Mouse (Mus musculus) heart, embryonic 16.5 days (tissue): ENCODE data around the gene Wdr43. TPM values are rescaled to one million over a fixed set of nuclear protein-coding genes. Genes with fewer than 3 reads are reported as not detected.

Source experiments
- ATAC-seq: fragments of 200-750 bp; cut with Nextera tagmentation; replicated peaks from 2 replicates; pipeline ENCODE4 v1.8.0; 2017; ENCODE audit warnings: moderate number of reproducible peaks; ENCODE audit not compliant: insufficient read depth, low FRiP score; ENCODE audit errors: extremely low read depth
- H3K27ac ChIP-seq: fragments of 300-500 bp; sonication (generic); 2 replicates; pipeline ENCODE4 v1.5.1; 2014; ENCODE audit warnings: mild to moderate bottlenecking, low read length, control low read depth, moderate library complexity
- H3K27me3 ChIP-seq: fragments of 300-500 bp; sonication (generic); 2 replicates; pipeline ENCODE4 v1.6.1; 2014; ENCODE audit warnings: low read length, mixed read lengths; ENCODE audit not compliant: control insufficient read depth, insufficient read depth
- H3K36me3 ChIP-seq: fragments of 300-500 bp; sonication (generic); 2 replicates; pipeline ENCODE4 v1.6.1; 2014; ENCODE audit not compliant: control insufficient read depth, insufficient read depth
- H3K4me1 ChIP-seq: fragments of 300-500 bp; sonication (generic); 2 replicates; pipeline ENCODE4 v1.6.1; 2014; ENCODE audit warnings: low read length, mixed read lengths; ENCODE audit not compliant: control insufficient read depth, insufficient read depth
- H3K4me2 ChIP-seq: fragments of 300-500 bp; sonication (generic); 2 replicates; pipeline ENCODE4 v1.6.1; 2014; ENCODE audit warnings: low read depth, mild to moderate bottlenecking, control low read depth, low read length
- H3K4me3 ChIP-seq: fragments of 300-500 bp; sonication (generic); 2 replicates; pipeline ENCODE4 v1.5.1; 2014; ENCODE audit warnings: mild to moderate bottlenecking, control low read depth, low read length
- H3K9ac ChIP-seq: fragments of 300-500 bp; sonication (generic); 2 replicates; pipeline ENCODE4 v1.6.1; 2014; ENCODE audit warnings: low read length, control low read depth
- H3K9me3 ChIP-seq: fragments of 300-500 bp; sonication (generic); replicated peaks from 2 replicates; pipeline ENCODE4 v1.6.1; 2016; ENCODE audit warnings: low read length; ENCODE audit not compliant: control insufficient read depth
- WGBS: fragments of 180-500 bp; shearing (Covaris S2); extraction: QIAGEN DNeasy Blood & Tissue Kit; methylation state at CpG from one replicate; pipeline ENCODE4 v1.1.7; 2014; 5-methylcytosine and 5-hydroxymethylcytosine counted together
- polyA plus RNA-seq: library from polyadenylated mRNA; unstranded; fragments of >200 nt; fragmentation: Nextera tagmentation; extraction: Ambion mirVana; gene quantifications from 2 replicates; pipeline ENCODE4 v1.2.1, GENCODE M21; 2015

Wdr43 gene
- polyA plus RNA-seq, result 44.1 and 49.7 TPM in 2 replicates

DNA sequence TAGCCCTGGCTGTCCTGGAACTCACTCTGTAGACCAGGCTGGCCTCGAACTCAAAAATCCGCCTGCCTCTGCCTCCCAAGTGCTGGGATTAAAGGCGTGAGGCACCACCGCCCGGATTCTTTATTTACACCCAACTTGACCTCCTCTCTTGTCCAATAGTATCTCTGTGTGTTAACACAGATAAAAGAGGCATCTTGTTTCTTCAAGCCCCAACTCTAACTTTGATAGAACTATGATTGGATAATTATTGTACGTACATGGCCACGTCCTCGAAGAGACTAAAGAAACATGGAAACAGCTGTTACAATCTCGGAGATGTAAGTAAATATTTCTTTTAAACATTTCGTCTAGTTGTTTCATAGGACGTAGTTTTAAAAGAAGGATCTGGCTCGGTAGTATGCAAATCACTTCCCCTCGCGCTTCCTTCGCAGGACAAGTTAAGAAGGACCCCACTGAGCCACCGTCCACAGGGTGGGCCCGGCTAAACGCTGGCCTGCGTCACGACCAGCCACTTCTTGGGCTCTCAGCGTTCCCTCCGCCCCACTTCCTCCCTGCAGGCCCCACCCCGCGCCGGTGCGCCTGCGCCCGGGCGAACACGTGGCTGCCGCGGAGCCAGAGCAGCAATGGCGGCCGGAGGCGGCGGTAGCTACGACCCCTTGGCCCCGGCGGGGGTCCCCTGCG lies at the start of gene Wdr43:
Gene Wdr43 (plus strand): TSS at position 258 of the 681 bp plus-strand sequence.
- ATAC-seq, result peak; percentile 100
- H3K4me2 ChIP-seq, result peak within 1 kb of the TSS; percentile 83
- peak within 1 kb of the TSS; percentile 71 for H3K4me3 ChIP-seq
- H3K27ac ChIP-seq, result peak within 1 kb of the TSS; percentile 63
- H3K4me1 ChIP-seq, result peaks cover 15% of the 10 kb centered on the region
- 6% methylated on average over 40 of the region's 40 CpGs for WGBS
- no peaks in the 10 kb centered on the region for H3K27me3 ChIP-seq
- H3K9ac ChIP-seq, result peak within 1 kb of the TSS; percentile 85
- H3K36me3 ChIP-seq, result no peaks in the 10 kb centered on the region
- H3K9me3 ChIP-seq, result no peaks in the 10 kb centered on the region

DNA sequence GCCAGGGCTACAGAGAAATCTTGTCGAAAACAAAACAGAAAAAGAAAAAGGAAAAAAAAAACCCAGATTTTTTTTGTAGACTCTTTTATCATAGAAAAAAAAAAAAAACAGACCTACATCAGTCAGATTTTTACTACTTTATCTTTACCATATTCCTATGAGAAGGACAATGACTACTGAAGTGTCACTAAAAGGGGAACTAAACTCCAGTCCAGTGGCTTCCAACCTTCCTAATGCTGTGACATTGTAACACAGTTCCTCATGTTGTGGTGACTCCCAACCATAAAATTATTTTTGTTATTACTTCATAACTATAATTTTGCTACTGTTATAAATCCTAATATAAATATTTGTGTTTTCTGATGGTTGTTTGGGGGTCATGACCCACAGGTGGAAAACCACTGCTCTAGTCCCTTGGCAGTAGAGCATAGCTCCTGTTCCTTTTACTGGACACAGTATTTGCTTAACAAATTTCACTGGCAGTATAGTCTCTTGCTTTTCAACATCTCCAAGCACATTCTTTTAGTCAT lies 36.5 kb upstream of the Wdr43 start:
- Histone ChIP-seq H3K27ac (no peak overlapping the region), H3K9me3 (no peaks in the 10 kb centered on the region), H3K27me3 (no peaks in the 10 kb centered on the region), H3K4me3 (no peak overlapping the region), H3K36me3 (no peaks in the 10 kb centered on the region), H3K4me2 (no peak overlapping the region), H3K4me1 (no peaks in the 10 kb centered on the region), H3K9ac (no peak overlapping the region)
- WGBS, result 76% methylated on average over 1 of the region's 1 CpGs
- ATAC-seq, result no peak

- H3K4me3 ChIP-seq, result peak overlapping the region; percentile 79
- no peaks in the 10 kb centered on the region for H3K27me3 ChIP-seq
- H3K9me3 ChIP-seq, result no peaks in the 10 kb centered on the region; the same call in 1 of the 2 replicates
- H3K4me1 ChIP-seq, result peaks cover 12% of the 10 kb centered on the region
- under 1% methylated on average over 48 of the region's 48 CpGs for WGBS
- H3K36me3 ChIP-seq, result no peaks in the 10 kb centered on the region
- H3K27ac ChIP-seq, result peak overlapping the region; percentile 77
- H3K9ac ChIP-seq, result peak overlapping the region; percentile 83
- ATAC-seq, result peak; percentile 59
- peak overlapping the region; percentile 70 for H3K4me2 ChIP-seq
Observed at GRCm38 (mm10) chr17:71597881-71598658, 17.6 kb upstream of the Wdr43 start.

DNA sequence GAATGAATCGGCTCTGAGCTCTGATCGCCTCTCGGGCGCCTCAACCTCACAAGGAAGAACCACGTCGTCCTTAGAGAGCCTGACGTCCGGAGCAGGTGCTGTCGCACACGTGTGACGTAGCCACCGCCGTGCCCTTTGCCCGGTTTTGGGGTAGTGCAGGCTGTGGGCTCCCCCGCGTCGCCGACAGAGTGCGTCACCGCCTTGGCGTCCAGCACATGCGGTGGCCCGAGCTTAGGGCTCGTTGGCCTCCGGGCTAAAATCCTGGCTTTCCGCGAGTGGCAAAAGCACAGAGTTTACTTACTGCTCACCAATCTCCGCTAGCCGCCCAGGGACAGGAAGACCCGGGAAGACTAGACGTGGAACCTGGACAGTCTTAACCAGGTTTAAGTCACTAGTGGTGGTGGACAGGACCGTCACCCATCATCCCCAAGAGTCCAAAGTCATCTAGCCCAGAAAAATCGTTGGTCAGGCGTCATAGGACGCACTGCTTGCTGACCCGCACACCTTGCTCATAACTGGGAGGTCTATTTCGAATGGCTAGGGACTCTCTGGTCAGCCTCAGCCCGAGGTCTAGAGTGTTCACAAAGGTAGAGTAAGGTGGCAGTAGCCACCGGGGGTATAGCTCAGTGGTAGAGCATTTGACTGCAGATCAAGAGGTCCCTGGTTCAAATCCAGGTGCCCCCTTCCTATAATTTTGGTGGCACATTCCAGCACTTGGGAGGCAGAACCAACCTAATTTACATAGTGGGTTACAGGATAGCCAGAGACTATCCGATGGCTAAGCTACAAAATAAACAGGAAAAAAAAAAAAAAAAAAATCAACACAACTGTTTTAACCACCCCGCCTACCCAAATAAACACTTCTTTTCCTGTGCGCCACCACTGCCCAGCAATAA lies 16.8 kb upstream of the Wdr43 start:
- WGBS, result 5% methylated on average over 42 of the region's 42 CpGs
- Histone ChIP-seq H3K4me3 (peak overlapping the region; percentile 79), H3K9ac (peak overlapping the region; percentile 83), H3K27me3 (no peaks in the 10 kb centered on the region), H3K36me3 (no peaks in the 10 kb centered on the region), H3K9me3 (no peaks in the 10 kb centered on the region; the same call in 1 of the 2 replicates), H3K4me2 (peak overlapping the region; percentile 70), H3K27ac (peak overlapping the region; percentile 77), H3K4me1 (peaks cover 12% of the 10 kb centered on the region)
- ATAC-seq, result peak; percentile 97

DNA sequence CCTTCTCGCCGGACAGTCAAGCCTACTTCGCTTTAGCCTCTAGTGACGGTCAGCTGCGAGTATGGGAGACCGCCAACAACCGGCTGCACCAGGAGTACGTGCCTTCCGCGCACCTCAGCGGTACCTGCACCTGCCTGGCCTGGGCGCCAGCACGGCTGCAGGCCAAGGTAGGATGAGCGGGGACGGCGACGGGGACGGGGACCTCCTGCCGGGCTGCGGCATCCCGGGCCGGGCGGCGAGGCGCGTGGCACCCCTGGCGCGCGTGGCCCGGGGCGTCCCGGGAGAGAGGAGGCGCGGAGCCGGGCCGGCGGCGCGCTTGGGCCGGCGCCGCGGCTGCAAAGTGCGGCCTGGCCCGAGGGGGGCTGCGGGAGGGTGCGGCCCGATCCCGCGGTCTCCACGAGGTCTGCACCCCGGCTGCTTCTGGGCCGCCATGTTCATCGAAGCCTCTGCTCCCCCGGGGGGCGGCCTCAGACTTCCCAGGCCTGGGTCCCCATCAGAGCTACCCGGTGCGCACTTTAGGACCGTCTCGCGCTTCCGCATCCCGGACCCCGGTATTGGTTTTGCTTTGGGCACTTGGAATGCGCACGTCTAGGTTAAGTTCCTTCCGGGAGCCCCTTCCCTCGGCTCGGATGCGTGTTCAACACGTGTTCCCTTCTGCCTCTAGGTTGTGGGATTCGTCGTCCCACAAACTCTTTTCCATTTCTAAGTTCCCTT lies 781 bp downstream of the Wdr43 start:
- H3K4me2 ChIP-seq, result peak overlapping the region; percentile 83
- WGBS, result under 1% methylated on average over 61 of the region's 73 CpGs
- peak overlapping the region; percentile 63 for H3K27ac ChIP-seq
- peak overlapping the region; percentile 85 for H3K9ac ChIP-seq
- H3K4me3 ChIP-seq, result peak overlapping the region; percentile 71
- peaks cover 15% of the 10 kb centered on the region for H3K4me1 ChIP-seq
- H3K36me3 ChIP-seq, result no peaks in the 10 kb centered on the region
- H3K27me3 ChIP-seq, result no peaks in the 10 kb centered on the region
- H3K9me3 ChIP-seq, result no peaks in the 10 kb centered on the region
- peak; percentile 57; the same call in 1 of the 2 replicates for ATAC-seq

- 0% methylated on average over 10 of the region's 10 CpGs for WGBS
- peak overlapping the region; percentile 71 for H3K4me3 ChIP-seq
- H3K36me3 ChIP-seq, result no peaks in the 10 kb centered on the region
- no peaks in the 10 kb centered on the region for H3K9me3 ChIP-seq
- H3K27me3 ChIP-seq, result no peaks in the 10 kb centered on the region
- H3K4me2 ChIP-seq, result peak overlapping the region; percentile 83
- no peak overlapping the region for H3K27ac ChIP-seq
- no peak for ATAC-seq
- peak overlapping the region; percentile 85 for H3K9ac ChIP-seq
- H3K4me1 ChIP-seq, result peaks cover 15% of the 10 kb centered on the region
Observed at GRCm38 (mm10) chr17:71617033-71617362, 1.3 kb downstream of the Wdr43 start.

DNA sequence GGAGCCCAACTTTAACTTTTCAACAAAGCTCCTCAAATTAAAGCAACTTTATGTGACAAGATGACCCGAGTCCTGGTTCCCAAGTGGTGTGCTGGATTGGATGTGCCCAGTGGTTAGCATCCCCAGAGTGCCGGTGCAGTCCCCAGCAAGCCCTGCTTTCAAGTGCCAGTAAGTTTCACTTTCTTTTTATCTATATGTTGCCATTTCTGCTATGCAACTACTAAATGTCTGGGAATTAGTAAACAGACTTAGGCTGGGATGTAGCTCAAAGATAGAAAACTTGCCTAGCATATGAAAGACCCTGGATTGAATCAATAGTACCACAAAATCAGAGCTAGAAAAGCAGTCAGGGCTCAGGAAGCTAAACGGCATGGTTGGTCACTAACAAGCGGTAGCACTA lies 2.3 kb downstream of the Wdr43 start:
- Histone ChIP-seq H3K36me3 (no peaks in the 10 kb centered on the region), H3K4me1 (peaks cover 15% of the 10 kb centered on the region), H3K9ac (peak overlapping the region; percentile 14; the same call in 1 of the 2 replicates), H3K4me3 (peak overlapping the region; percentile 71), H3K27me3 (no peaks in the 10 kb centered on the region), H3K4me2 (peak overlapping the region; percentile 83), H3K9me3 (no peaks in the 10 kb centered on the region), H3K27ac (no peak overlapping the region)
- ATAC-seq, result no peak
- WGBS, result 47% methylated on average over 4 of the region's 4 CpGs

DNA sequence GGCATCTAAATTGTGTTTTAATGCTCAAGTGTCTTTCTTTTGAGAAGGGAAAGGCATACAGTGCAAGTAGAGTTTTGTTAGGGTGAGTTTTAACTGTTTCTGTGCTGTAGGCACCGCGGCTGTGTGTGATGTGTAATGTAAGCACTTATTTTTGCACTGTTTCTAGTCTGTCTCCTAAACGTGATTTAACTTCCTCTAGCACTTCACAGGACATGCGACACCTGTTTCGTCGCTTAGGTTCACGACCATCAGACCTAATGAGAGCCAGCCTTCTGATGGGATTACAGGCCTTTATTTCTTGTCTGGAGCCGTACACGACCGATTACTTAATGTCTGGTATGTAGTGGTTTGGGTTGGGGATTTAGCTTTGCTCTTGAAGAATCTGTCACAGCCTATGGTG lies 16.1 kb downstream of the Wdr43 start:
- Histone ChIP-seq H3K36me3 (peaks cover 35% of the 10 kb centered on the region), H3K4me3 (no peak overlapping the region), H3K4me2 (no peak overlapping the region), H3K27ac (no peak overlapping the region), H3K9me3 (no peaks in the 10 kb centered on the region), H3K4me1 (no peaks in the 10 kb centered on the region), H3K27me3 (no peaks in the 10 kb centered on the region), H3K9ac (no peak overlapping the region)
- ATAC-seq, result no peak
- WGBS, result 87% methylated on average over 10 of the region's 10 CpGs
